Mouse (Mus musculus): Measurements from ENCODE around the gene Gm19426.

Gene Gm19426

GRCm38 (mm10) chr2:84717357-84717756 is 26.1 kb downstream of the Gm19426 start:
- peak; percentile 42 for DNase-seq

DNA sequence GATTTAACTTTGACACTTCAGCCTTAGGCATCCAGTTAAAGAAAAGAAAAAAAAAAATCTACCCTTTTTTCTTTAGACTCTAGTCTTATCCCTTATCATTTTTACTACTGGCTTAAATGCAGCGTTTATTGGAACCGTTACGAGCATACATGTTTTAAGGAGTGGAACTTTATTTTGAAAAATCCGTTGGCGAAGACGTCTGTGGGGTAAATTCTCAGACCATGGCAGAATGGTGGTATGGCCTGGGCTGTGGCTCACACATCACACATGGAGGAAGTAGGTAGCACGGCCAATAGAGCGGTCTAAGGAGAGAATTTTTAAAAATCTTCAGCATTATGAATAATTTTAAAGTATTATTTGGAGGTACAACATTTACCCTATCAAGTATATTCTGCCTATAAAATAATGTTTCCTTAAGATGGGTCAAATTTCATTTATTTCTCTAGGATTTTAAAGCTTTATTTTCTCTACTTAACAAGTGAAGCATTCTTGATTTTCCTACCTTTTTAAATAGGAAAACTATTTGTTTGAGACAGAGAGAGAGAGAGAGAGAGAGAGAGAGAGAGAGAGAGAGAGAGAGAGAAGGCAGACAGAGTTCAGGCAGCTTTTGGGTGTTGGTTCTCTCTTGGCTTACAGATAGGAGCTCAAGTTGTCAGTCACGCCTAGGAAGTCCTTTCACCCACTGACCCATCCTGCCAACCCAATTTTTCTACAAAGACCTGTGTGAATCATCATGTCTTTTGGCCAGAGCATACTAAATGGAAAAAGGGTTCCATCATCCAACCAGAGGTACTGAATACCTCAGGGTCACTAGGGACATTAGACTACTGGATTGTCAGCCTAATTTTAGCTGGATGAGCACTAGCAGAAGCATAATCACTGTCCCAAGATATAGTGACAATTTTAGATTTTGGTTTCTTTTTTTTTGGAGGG is 26.8 kb downstream of the Gm19426 start:
- DNase-seq, result peak; percentile 61

DNA sequence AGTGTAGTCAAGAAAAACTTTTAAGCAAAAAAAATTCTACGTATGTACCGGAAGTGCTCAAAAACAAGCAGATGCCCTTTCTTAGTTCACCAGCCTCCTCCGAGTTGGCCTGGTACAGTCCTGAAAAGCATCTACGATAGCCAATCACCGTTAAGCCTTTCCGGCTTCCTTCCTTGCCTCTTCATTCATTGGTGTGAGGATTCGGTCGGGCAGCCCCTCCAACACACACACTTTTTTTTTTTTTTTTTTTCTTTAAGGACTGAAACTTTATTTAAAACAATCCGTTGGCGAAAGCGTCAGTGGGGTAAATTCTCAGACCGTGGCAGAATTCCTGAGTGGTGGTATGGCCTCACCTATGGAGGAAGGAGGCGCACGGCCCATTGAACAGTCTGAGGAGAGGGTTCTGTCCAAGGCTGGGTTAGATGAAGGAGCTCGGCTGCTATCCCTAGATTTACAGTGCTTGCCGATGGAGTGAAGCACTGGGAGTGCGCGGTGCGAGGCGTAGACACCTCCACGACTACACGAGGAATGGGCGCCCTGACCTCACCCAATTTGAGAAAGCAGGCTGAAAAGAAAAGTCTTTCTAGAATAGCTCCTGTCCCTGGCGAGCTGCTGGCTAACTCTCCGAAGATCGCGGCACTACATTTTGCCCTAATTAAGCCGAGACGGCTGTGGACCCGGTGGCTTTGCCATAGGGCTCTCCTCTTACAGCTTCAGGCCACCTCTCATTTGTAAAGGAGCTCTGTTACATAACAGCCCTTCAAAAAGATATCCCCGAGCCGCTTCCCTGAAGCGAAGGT is 27.7 kb downstream of the Gm19426 start:
- no peak for DNase-seq

DNA sequence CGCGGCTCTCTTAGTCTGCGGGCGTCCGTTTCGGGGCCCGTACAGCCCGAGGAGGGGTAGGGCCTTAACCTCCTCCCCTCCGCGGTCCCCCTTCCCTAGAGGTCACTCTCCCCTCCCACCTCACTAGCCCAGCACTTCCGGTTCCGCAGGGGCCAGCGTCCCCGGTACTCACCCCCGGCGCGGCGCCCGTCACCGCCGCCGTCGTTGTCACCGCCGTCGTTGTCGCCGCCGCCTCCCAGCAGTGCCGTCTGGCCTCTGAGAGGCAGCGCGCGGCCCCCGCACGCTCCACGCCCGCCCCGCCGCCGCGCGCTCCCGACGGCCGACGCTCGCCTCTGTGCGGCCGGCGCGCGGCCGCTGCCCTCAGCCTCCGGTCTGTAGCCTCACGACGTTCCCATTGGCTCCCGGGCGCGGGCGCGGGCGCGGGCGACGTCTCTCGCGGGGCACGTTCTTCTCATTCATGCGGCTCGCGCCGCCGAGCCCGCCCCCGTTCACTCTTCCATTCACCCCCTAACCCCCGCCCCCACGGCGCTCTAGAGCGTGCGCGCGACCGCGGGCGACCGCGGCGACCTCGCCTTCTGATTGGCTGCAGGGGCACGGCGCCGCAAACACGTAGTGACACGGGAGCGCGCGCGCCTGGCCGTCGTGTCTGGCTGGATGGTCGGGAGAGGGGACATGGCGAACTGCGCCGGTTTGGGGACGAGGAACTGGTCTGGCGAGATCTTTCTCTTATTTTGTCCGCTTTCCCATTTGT is 28.5 kb downstream of the Gm19426 start, which contains the start of gene Zdhhc5:
TSS of gene Zdhhc5 (minus strand) at position 370 of the 751 bp plus-strand sequence.
- DNase-seq, result peak; percentile 99

GRCm38 (mm10) chr2:84714422-84714810 is 29.0 kb downstream of the Gm19426 start:
- DNase-seq, result peak; percentile 71

DNA sequence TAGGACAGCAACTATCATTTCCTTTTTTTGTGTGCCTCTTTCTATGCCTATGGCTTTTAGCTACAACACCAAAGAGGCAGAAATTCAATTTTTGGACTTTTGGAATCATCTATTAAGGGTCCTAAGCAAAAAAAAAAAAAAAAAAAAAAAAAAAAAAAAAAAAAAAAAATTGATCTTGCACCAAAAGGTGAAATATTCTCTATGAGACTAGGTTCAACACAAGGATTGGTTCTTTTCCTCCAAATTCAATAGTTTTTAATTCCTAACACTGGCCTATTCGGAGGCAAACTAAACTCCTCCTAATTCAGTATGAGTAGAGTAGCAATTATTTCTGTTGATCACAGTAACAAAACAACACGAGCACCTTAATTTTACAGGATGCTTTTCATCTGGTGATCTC is 31.6 kb downstream of the Gm19426 start:
- DNase-seq, result no peak

DNA sequence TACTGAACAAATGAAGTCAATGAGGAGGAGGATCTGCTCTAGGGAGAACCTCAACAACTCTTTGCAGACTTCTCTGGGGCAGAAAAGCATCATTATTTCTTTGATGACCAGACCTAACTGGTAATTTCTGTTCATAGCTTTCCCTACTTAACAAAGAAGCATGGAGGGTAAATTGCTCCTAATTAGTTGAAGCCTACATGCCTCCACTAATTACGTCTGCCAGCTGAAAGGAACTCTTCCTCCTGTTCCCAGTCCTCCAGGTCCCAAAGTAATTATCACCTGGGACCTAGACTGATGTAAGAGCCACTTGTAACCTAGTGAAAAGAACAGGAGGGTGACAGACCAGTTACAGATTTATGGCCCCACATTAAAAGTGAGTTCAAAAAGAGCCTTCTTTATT is 35.9 kb downstream of the Gm19426 start:
- DNase-seq, result no peak

DNA sequence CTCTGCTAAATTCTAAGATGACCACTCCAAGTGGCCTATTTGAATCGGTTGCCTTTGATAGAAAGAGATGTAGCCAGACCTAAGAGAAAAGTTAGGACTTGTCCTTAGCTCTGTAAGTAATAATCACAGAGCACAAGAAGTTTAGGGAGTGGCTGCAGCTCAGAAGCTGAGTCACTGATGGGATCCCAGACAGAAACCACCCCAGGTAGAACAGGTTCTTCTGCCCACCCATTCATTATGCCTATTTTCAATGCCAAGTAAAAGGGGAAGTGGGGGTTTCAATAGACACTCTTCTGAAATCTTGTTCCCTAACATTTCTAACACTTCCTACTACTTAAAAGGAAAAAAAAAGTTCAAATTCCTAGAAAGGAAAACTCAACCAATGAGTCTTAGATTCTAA is 38.2 kb downstream of the Gm19426 start:
- DNase-seq, result no peak

DNA sequence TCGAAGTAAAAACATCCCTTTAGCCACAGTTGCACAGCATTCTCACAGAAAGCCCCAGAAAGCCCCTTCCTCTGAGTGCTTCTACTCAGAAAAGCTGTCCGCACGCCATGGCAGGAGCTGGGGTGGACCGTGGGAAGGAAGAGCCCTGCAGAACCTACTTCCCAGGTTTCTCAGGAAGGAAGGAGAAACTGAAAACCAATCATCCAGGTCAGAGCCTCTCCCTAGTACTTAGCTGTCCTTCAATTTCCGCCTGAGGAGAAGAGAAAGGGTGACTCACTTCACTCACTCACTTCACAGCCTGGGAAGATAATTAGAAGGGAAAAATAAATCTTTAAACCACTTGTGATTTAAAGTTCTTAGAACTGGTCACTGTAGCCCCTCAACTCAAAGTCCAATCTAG is 39.1 kb downstream of the Gm19426 start:
- DNase-seq, result no peak

GRCm38 (mm10) chr2:84703497-84703896 is 40.0 kb downstream of the Gm19426 start:
- no peak for DNase-seq

DNA sequence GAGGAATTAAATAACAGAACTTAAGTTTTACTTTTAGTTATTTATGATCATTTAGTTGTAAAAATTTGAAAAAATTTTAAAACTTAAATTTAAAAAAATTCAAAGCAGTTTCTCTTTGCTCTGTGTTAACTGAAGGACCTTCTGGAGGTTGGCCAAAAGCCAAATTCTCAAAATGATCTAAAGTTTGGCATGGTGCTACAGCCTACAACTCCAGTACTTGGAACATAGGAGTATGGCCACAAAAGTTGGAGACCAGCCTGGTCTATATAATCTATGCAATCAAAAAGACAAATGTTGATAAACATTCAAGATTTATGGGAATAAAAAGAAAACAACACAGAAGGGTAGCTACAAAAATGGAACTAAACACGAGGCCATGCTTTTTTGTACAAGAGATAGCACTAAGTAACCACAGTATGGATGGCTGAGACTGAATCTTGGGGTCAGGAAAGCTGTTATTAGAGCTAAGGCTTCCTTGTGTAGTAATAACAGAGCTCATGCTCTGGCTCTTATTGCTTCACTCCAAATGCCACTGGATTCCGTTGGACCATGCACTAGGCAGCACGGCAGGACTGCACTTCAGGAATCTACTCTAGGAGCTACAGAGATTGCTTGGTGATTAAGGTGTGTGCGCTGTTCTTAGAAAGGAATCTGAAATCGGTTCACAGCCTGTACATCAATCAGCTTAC is 48.3 kb downstream of the Gm19426 start:
- DNase-seq, result no peak

Data from cerebellum, adult 9-10 months (tissue).